Mouse (Mus musculus) right cerebral cortex, postnatal 14 days (tissue): ENCODE data around the gene 0610010K14Rik.

ENCODE experiments used
- DNase-seq: peaks from one replicate; pipeline ENCODE4 v3.0.0; 2022

The 0610010K14Rik gene

DNA sequence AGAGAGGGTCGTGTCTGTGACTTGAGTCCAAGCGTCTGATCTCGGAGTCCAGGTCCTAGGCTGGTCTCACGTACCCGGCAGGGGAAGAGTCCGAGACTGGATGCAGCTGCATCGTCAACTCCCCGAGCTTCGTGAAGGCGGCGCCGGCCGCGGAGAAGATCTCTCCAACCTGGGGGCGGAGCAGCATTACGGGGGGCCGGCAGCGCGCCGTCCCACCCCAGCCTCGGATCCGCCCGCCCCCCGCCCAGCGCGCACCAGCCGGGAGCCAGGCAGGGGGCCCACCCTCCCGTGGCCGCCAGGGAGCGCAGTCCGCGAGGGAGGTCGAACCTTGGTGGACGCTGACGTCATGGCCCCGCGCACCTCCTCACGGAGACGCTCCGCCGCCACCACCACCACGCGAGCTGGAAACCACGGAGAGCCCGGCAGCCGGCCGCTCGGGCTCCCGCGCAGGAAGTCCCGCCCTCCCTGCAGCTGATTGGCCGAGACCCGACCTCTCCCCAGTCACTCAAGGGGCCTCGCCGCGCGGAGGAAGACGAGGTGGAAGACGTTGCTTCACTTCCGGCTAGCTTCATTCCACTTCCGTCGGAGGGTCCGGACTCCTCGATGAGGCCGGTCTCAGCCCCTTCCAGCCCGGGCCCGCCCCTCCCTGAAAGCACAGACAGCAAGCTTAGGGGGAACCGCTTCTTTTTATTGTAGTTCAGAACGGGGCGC, at the start of gene 0610010K14Rik:
0610010K14Rik (minus strand) TSS at position 458 of the 711 bp plus-strand sequence.
- peak; percentile 99 for DNase-seq

DNA sequence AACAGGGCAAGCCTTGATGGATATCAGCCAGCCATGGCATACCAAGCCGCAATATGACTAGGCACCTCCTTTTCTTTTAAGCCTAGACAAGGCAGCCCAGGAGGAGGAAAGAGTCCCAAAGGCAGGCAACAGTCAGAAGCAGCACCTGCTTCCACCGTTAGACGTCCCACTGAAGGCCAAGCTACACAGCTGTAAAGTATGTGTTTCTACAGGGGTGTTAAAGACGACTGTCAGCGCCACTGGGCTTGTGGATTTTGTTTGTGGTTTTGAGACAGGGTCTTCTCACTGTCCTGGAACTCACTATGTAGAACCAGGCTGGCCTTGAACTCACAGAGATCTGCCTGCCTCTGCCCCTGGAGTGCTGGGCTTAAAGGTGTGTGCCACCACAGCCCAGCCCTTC, 48.0 kb upstream of the 0610010K14Rik start:
- no peak for DNase-seq

GRCm38 (mm10) chr11:70284757-70285156, 47.0 kb upstream of the 0610010K14Rik start:
- DNase-seq, result no peak

DNA sequence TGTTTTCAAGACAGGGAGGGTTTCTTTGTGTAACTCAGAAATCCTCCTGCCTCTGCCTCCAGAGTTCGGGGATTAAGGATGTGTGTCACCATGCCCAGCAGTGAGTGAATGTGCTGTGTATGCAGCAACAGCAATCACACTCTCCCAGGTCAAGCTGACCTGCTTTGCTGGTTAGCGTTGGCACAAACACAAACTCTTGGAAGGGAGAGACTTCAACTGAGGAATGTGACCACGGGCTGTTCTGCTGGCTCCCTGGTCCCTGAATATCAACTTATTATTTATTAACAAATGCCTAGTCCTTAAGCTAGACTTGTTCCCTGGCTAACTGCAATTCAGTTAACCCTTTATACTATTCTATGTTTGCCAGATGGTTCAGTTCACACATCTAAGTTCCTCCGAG, 46.0 kb upstream of the 0610010K14Rik start:
- no peak for DNase-seq

DNA sequence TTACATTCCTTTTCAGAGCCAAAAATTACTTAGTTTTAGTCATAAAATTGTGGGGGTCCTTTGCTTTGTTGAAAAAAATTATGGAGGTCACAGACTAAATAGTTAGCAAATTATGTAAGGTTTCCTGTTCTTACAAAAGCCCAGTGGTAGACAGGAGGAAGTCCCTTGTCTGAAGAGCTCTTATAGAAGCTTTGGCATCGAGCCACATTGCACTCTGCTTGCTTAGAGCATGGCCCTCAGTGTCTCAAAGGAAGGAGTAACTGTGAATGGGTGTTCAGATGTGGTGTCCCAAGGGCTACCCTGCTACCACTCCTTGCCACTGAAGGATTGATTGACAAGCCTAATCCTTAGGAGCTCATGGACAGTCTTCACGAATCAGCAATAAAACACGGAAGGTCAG, 42.7 kb upstream of the 0610010K14Rik start:
- peak; percentile 40 for DNase-seq

GRCm38 (mm10) chr11:70278961-70279360, 41.2 kb upstream of the 0610010K14Rik start:
- no peak for DNase-seq

DNA sequence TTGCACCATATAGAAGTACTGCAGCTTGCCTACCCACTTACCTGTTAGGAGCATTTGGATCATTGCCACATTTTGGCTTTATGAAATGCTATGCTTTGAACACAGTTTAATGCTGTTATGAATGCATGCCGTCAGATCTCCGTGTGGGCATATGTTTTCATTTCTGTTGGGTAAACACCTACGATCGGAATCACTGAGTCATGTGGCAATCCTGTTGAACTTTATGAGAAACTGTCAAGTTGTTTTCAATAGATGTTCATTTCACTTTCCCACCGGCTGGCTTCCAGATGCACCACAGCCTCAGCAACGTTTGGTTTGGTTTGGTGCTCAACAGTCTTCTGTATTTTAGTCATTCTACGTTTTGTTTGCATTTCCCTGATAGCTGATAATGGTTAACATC, 33.9 kb upstream of the 0610010K14Rik start:
- DNase-seq, result no peak

DNA sequence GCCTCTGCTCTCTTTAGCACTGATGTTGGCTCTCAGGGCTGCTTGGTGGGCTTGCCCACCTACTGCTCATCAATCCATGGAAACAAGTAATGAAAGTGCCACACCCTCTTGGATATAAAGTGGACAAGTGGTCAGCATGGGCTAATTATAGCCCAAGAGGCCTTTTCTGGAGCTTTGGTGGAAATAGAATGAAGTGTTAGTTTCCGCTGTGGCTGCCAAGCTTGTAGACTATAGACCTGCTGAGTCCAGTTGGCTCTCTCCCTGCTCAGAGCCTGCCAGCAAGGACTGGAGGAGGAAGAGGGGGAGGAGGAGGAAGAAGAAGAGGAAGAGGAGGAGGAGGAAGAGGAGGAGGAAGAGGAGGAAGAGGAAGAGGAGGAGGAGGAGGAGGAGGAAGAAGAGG, 28.7 kb upstream of the 0610010K14Rik start:
- no peak for DNase-seq

DNA sequence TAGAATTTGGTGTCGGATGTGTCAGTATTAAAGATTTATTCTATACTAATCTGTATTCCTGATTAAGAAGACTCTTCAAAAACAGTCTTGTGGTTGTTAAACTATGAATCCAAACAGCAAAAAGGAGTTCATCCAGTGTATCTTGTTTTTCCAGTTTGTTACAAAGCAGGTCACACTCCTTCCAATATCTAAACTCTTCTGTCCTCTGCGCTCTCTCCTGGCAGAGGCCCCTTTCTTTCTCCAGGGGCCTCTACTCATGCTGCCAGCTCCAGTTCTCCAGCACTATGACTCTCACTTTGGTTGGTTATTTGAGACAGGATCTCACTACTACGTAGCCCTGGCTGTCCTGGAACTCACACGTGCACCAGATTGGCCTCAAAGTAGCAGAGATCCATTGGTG, 28.1 kb upstream of the 0610010K14Rik start:
- DNase-seq, result no peak

GRCm38 (mm10) chr11:70265252-70265651, 27.5 kb upstream of the 0610010K14Rik start:
- no peak for DNase-seq

DNA sequence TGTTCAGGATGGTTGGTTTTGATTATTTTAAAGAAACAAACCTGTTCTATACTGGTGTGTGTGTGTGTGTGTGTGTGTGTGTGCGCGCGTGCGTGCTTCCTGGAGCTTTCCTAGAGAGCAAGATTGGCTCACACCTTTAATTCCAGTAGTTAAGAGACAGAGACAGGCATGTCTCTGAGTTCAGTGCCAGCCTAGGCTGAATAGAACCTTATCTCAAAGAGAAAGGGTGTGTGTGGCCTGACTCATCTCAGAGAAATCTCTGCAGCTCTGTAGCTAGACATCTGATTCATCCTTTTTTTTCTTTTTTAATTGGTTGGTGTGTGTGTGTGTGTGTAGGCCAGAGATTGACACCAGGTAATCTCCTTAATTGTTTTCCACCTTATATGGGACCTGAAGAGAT, 21.3 kb upstream of the 0610010K14Rik start:
- DNase-seq, result no peak

DNA sequence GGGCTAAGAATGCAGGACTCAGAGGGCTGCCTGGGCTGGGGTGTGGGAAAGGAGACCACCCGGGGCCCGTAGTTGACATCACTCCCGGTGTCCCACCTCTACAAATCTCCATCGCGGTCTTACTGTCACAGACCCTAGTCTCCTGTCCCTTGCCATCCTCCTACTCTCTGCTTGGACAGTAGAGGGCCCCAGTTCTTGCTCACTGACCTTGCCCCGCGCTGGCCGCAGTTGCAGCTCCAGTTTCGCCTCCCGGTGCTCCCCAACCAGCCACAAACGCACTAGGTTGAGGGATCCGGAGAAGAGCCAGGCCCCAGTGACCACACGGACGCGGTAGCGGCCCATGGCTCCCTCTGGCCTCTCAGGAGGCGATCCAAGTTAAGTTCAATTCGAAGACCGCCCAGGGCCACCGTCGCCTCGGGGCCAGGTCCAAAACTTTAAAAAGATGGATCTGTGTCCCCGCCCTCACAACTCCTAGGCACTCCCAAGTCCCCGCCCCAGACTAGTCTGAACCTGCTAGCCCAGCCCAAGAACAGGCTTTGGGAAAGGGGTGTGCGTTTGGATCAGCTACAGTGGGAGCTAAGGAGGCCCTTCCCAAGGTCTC, 17.3 kb upstream of the 0610010K14Rik start, which contains the start of gene Alox12:
Alox12 (minus strand) TSS at position 423 of the 601 bp plus-strand sequence.
- DNase-seq, result no peak

GRCm38 (mm10) chr11:70254337-70254736, 16.6 kb upstream of the 0610010K14Rik start:
- no peak for DNase-seq

DNA sequence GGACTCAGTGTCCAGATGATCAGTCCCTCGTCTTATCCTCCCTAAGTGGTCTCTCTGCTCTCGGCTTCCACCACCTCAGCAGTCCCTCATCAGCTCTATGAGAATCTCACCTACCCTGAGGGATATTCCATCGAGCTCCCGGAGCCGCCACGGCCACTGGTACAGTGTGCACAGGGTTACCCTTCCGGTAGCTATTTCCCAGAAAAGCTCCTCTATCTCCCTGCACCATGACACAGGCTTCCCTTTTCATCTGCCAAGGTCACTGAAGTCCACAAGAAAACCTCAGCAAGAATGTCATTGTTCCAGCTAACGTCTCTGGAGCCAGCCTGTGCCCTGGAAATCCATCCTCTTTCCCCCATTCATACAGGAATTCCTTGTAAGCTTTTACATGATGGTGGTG, 14.1 kb upstream of the 0610010K14Rik start:
- no peak for DNase-seq

DNA sequence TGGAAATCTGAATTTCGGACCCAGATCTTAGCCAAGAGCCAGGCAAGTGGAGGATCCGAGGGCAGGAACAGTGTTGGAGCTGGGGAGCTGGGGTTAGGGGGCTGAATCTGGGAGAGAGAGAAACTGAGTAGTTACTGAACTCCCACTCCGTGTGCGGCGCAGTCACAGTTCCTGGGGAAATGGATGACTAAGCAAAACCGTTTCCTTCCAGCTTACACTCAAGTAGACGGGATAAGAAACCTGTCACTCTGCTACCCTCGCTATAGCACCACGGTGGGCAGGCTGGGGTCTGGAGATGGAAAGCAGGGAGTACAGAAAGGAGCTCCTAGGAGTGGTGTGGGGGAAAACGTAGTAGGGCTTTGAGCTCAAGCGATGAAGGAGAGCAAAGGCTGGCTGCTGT, 12.4 kb upstream of the 0610010K14Rik start:
- DNase-seq, result no peak

- no peak for DNase-seq
Observed at GRCm38 (mm10) chr11:70247136-70247845, 9.6 kb upstream of the 0610010K14Rik start.

DNA sequence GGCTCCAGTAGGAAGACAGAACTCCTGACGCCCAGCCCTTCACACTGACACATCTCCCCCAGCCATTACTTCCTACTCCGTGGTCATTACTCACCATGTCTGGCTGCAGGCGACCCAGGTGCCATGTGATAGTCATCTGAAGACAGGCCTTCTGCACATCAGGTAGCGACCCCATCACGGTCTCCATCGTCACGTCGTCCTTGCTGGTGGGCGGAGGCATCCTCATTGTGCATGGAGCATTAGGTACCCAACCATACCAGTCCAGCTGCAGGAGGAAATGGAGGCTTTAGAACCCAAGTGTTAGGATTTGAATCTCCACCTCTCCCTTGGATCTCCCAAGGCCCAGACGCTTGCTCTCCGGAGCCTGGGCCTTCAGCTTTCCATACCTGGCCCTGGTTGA, 4.9 kb upstream of the 0610010K14Rik start:
- DNase-seq, result no peak

GRCm38 (mm10) chr11:70239541-70240279, 2.0 kb upstream of the 0610010K14Rik start, which contains the start of the genes Gm21988 and Rnasek:
Gm21988 (minus strand) TSS chr11:70239830.
Rnasek (minus strand) TSS chr11:70239842.
- peak; percentile 64 for DNase-seq

- no peak for DNase-seq
Observed at GRCm38 (mm10) chr11:70238591-70239440, 1.1 kb upstream of the 0610010K14Rik start.

DNA sequence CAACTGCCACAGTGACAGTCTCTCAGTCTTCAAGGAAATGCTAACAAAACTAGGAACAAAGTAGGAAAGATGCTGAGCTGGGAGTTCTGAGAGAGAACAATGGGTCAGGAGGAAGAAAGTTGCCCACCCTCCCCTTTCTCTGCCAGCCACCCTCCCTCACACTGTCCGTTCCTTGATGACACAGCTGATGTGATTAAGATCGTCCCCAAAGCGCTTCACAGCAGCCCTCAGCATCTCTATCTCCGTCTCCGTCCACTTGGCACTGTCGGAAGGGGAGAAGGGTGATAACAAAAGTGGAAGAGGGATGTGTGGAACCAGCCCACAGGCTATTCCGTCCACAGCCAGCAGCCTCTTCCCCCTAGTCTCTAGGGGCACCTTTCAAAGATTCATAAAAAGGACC, 997 bp downstream of the 0610010K14Rik start:
- no peak for DNase-seq

- DNase-seq, result no peak
Observed at GRCm38 (mm10) chr11:70235254-70235900, 2.3 kb downstream of the 0610010K14Rik start.

DNA sequence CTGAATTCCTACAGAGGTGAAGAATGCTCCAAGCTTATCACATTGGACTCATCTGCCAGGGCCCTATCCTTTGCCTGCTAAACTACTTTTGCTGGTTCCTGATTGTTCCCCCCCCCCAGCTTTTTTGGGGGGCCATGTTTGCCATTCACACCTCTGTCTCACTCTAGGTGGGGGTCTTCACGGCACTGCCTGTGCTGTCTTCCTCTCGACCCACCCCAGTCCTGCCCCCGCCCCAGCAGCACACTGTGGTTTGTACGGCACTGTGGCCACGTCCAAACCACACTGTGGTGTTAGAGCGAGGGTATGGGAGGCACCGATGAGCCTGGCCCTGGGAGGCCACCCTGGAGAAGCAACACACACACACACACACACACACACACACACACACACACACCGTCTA, 3.2 kb downstream of the 0610010K14Rik start:
- no peak for DNase-seq
